Mouse (Mus musculus) gastrocnemius, postnatal 10 days (tissue): ENCODE results near the gene Nfic. TPM values are rescaled to one million over a fixed set of nuclear protein-coding genes. Genes with fewer than 3 reads are reported as not detected.
A peak's percentile ranks its signal among the peaks of the same experiment; 100 is the strongest.

Experiments used
- DNase-seq: peaks from one replicate; pipeline ENCODE4 v3.0.0; 2021; ENCODE audit warnings: mixed read lengths
- microRNA-seq, 2 experiments: library from miRNA; unstranded; fragments of <30 nt; microRNA quantifications; one replicate each; pipeline ENCODE4 v1.2.0; 2021
- total RNA-seq, 2 experiments: library from RNA; stranded (reverse); gene quantifications; 2 replicates each; pipeline ENCODE4 v1.2.3; 2021

The Nfic gene
- total RNA-seq, 2 experiments from 2014 or later, result 329 to 332 TPM

DNA sequence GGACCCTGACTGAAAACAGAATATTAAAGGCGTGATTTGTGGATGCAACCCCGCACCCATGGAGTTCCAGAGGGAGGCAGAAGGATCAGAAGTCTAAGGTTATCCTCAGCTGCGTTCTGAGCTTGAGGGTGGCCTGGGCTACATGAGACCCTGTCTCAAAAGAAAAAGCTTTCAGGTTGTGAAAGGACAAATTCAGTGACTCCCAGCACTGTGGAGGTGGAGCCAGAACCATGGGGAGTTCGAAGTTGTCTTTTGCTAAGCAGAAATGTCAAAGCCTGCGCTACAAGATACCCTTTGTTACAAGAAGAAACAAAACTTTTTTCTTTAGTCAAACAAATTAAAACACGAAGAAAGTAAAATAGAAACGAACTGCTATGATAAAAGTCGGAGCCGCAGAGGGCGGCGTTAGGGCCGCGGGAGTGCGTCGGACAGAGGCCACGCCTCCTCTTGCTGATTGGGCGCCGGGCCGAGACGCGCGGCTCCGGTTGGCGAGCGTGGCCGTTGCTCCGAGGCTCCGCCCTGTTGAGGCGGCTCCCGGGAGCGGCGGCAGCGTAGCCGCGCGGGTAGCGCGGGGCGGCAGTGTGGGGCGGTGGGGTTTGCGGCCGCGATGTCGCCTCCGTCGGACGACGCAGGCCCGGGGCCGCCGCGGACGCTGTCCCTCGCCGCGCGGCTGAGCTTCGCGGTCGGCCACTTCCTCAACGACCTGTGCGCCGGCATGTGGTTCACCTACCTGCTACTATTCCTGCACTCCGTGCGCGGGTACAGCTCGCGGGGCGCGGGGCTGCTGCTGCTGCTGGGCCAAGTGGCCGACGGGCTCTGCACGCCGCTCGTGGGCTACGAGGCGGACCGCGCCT lies 98.2 kb downstream of the Nfic start, which contains the start of gene Mfsd12:
Mfsd12 (plus strand) TSS at position 501 of the 854 bp plus-strand sequence.
- peak; percentile 95 for DNase-seq

DNA sequence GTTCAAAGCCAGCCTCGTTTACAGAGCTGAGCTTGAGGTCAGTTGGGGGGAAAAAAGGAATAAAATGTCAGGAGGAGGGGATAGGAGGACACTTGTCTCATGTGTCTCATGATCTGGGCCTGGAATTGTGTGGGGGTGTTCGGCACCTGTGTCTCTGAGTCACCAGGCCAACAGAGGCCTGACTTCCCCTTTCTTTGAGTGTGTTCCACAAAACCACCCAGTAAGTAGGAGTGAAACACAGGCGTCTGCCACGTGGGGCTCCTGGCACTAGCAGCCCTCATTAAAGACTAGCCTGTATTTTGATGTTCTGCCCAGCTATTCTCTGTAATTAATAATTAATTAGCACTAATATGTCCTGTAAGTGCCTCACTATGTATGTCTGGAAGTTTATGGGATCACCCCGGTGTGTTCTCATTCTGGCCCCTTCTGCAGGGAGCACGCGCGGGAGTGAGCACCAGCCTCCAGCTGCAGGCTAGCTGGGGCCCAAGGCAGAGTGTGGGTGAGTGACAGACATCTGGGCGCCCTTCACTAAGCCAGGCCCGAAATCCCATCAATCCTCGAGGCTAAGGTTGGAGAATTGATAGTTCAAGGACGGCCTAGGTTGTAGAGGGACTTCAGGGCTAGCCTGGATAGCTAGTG lies 99.0 kb downstream of the Nfic start:
- DNase-seq, result no peak

DNA sequence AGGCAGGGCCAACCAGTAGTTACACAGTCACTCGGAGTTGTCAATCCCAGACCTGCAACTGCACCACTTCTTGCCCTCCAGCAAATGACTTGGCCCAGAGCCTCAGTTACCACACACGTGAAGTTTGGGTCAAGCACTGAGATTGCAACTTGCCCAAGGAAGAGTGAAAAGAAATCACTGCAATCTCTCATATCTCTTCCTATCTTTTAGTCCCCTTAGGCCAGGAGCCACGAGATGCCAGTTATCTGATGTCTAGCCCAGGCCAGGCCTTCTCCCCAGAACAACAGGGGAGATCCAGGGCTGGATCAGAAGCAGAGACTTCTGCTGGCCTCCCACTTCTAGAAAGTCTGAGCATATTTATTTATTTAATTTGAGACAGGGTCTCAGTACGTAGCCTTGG lies 99.9 kb downstream of the Nfic start:
- no peak for DNase-seq

DNA sequence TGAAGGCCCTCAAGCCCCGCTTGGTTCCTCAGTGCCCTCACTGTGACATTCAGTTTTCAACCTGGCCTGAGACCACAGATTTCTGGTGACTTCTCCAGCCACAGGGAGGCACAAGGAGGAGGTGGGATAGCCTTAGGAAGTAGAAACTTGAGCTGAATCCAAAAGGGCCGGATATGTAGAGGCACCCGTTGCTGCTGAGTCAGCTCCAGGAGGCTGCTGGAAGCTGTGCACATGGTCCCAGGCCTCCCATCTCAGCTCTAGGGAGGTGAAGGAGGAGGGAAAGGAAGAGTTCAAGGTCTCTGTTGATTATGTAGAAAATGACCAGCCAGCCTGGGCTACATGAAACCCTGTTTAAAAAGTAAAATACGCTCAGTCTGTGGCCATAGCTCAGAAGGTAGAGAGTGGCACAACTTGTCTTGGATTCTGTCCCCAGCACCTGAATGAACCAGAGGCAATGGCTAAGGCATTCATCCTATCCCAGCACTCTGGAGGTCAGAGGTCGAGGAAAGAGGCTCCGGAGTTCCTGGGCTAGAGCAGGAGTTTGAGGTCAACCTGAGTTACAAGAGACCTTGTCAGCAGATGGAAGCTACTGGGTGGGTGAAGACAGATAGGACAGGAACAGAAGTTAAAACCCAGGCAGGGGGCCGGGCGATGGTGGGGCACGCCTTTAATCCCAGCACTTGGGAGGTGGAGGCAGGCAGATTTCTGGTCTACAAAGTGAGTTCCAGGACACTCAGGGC lies 100.5 kb downstream of the Nfic start:
- DNase-seq, result no peak

DNA sequence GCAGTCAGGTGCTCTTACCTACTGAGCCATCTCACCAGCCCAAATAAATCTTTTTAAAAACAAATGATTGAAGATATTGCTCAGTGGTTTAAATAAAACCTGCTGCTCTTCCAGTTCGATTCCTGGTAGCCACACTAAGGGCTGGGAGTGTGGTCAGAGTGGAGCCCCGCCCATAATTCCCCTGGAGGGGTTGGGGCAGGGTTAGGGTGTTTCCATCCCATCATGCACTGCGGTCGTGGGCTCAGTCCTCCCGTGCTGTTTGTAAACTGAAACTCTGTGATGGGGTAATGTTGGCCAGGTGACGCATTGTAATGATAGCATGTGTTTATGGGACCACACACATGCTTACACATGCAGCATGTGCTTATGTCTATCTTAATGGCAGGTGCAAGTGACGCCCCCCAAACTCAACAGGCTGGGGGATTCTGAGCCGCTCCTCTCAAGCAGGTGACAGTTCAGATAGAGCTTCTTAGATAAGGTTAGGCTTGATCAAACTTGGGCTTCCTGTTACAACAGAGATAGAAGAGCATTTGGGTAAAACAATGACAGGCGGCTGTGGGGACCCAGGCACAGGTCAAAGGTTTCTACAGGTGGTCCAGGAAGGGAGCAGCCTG lies 103.7 kb downstream of the Nfic start:
- DNase-seq, result no peak

DNA sequence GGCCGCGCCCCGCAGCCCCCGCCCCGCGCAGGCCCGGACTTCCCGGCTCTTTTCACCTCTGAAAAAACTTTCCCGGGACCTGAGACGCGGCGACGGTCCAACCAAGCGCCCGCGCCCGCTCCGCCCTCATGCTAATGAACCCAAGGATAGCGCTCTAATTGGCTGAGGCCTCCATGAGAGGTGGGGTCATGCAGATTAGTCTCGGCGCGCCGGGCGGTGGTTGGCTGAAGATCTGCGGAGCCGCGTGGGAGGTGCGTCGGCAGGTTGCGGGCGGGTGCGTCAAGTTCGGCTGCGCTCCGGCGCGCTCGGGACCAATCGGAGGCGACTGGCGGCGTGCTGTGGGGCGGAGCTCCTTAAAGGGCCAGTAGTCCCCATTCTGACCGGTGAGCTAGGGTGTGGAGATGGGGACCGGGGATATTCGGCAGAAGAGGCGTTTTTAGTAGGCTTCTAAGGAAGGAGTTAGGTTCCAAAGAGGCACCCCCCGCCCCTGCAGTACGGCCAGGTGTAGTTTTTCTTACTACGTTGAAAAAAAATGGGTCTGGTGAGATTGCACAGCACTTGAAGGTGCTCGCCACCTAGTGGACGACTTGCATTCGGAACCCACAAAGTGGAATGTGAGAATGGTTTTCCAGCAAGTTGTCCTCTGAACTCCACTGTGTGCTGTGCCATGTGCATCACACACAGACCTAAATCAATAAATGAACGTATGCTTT lies 104.9 kb downstream of the Nfic start, which contains the start of gene Hmg20b:
Hmg20b (minus strand) TSS at position 130 of the 713 bp plus-strand sequence.
- peak; percentile 98 for DNase-seq

DNA sequence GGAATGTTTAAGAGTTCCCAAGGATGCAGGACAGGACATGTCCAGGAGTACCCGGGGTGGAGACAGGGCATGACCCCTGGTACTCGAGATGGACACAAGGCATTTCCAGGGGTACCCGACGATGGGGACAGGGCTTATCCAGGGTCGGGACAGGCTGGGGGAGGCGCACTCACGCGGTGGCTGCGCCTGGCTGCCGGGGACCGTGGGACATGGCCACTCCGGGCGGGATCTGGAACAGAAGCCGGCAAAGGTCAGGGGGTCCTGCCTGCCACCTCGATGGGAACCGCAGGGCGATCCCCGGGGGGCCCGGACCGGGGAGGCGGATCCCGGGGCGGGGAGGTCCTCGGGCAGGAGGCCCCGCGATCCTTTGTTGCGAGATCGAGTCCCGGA lies 105.5 kb downstream of the Nfic start:
- no peak for DNase-seq

DNA sequence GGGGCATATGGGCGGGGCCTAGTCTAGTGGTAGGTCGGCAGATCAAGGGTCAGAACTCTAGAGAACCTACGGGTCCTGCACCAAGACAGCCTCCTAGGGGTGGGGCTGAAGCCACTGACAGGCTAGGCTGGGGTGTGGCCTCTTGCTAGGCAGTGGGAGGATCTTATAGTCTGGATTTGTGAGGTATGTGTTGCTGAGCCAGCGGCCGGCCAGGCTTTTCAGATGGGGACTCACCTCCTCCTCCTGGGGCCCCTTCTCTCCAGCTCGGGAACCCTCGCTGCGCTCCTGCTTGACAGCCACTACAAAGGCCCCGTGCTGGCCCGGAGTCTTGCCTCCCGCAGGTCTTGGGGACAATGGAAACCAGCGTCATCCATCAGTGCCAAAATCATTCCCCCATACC lies 106.3 kb downstream of the Nfic start:
- no peak for DNase-seq

DNA sequence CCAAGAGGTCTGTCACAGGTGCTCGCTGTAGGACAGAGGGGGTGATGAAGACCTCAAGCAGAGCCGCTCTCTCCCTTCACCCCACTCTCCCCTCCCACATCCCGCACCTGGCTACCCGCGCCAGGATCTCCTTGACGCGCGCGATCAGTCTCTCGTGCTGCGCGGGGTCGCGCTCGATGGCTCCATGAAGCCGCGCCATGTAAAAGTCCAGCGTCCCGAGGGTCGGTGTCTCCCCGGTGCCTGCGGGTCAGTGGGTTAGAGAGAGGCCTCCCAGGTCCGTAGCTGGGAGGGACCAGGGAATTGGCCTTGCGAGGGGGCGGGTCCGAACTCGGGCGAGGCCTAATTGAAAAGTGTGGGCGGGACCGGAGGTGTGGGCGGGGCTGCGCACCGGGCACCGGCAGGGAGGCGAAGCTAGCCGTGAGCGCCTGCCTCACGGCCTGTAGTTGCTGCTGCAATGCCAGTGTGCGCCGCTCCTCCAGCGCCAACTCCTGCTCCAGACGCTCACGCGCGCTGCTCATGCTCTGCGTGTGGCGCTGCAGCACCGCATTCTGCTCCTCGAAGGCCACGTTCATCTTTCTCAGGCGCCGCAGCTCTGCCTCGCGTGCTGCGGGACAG lies 108.9 kb downstream of the Nfic start:
- peak; percentile 38 for DNase-seq

Small RNAs within 50 kb of the gene (microRNA-seq; reads per million reads assigned to microRNA genes)
- gene Gm25595, result 0 reads per million in 2 experiments
- 1.3 to 1.6 reads per million in 2 experiments for gene Mir1191b
- 0 reads per million in 2 experiments for gene Mir6913

Other genes with a start within 250 kb of the Nfic start
- gene Atcay, start 224.8 kb downstream of the Nfic start, total RNA-seq, result under 1 TPM; 0.40 to 0.43 TPM
- 1 to 10 TPM; 2.1 to 3.5 TPM for gene Zfr2, start 222.5 kb downstream of the Nfic start, total RNA-seq
- 1 to 10 TPM in 1 of 2 experiments, under 1 TPM in 1; 0.70 to 1.3 TPM for gene Matk, start 202.7 kb downstream of the Nfic start, total RNA-seq
- gene Mrpl54, start 188.7 kb downstream of the Nfic start, total RNA-seq, result 100 to 1,000 TPM in 1 of 2 experiments, 10 to 100 TPM in 1; 93.7 to 108 TPM
- gene Apba3, start 188.7 kb downstream of the Nfic start, total RNA-seq, result 10 to 100 TPM; 61.6 to 63.5 TPM
- under 1 TPM; 0.14 to 0.36 TPM for gene Tjp3, start 164.1 kb downstream of the Nfic start, total RNA-seq
- 10 to 100 TPM; 24.0 to 30.8 TPM for gene Pip5k1c, start 162.7 kb downstream of the Nfic start, total RNA-seq
- gene Cactin, start 134.5 kb downstream of the Nfic start, total RNA-seq, result 10 to 100 TPM; 11.0 to 14.5 TPM
- 1 to 10 TPM; 2.3 to 3.8 TPM for gene Tbxa2r, start 126.9 kb downstream of the Nfic start, total RNA-seq
- gene Gipc3, start 112.4 kb downstream of the Nfic start, total RNA-seq, result 1 to 10 TPM in 1 of 2 experiments, under 1 TPM in 1; 0.96 to 1.3 TPM
- gene Hmg20b, start 105.2 kb downstream of the Nfic start, total RNA-seq, result 10 to 100 TPM; 26.8 to 41.9 TPM
- 1 to 10 TPM; 4.5 to 7.5 TPM for gene Mfsd12, start 98.1 kb downstream of the Nfic start, total RNA-seq
- 1 to 10 TPM in 1 of 2 experiments, under 1 TPM in 1; 0.85 to 1.4 TPM for gene 4930404N11Rik, start 89.8 kb downstream of the Nfic start, total RNA-seq
- 10 to 100 TPM; 17.6 to 24.1 TPM for gene Fzr1, start 77.1 kb downstream of the Nfic start, total RNA-seq
- 10 to 100 TPM; 40.3 to 46.7 TPM for gene Dohh, start 71.2 kb downstream of the Nfic start, total RNA-seq
- gene Gm48551, start 71.2 kb downstream of the Nfic start, total RNA-seq, result under 1 TPM; 0.40 to 0.45 TPM
- 1 to 10 TPM in 1 of 2 experiments, under 1 TPM in 1; 0.33 to 2.0 TPM for gene Gm48552, start 66.6 kb downstream of the Nfic start, total RNA-seq
- under 1 TPM in 1 of 2 experiments, not detected in 1; 0.65 TPM for gene Smim24, start 62.6 kb downstream of the Nfic start, total RNA-seq
- gene Celf5, start 27.1 kb upstream of the Nfic start, total RNA-seq, result under 1 TPM; 0.38 to 0.99 TPM
- gene Ncln, start 40.8 kb upstream of the Nfic start, total RNA-seq, result 10 to 100 TPM; 45.9 to 48.2 TPM
- under 1 TPM; 0.56 to 0.61 TPM for gene S1pr4, start 44.5 kb upstream of the Nfic start, total RNA-seq
- gene Gna15, start 68.6 kb upstream of the Nfic start, total RNA-seq, result under 1 TPM; 0.47 to 0.77 TPM
- gene Gna11, start 89.6 kb upstream of the Nfic start, total RNA-seq, result 10 to 100 TPM; 40.6 to 44.8 TPM
- 100 to 1,000 TPM; 614 to 667 TPM for gene Aes, start 103.9 kb upstream of the Nfic start, total RNA-seq
- 1 to 10 TPM; 4.4 to 9.4 TPM for gene Tle2, start 118.9 kb upstream of the Nfic start, total RNA-seq
- gene Tle6, start 145.4 kb upstream of the Nfic start, total RNA-seq, result 1 to 10 TPM; 2.2 to 3.1 TPM
- gene BC025920, start 150.6 kb upstream of the Nfic start, total RNA-seq, result 1 to 10 TPM; 1.6 to 1.8 TPM
- gene Sirt6, start 172.2 kb upstream of the Nfic start, total RNA-seq, result 1 to 10 TPM; 7.3 to 9.7 TPM
- gene Ankrd24, start 172.9 kb upstream of the Nfic start, total RNA-seq, result 10 to 100 TPM; 13.0 to 18.4 TPM
- gene Gm10778, start 193.4 kb upstream of the Nfic start, total RNA-seq, result 1 to 10 TPM; 1.7 to 2.2 TPM
- 1 to 10 TPM; 5.0 to 7.7 TPM for gene Zfp433, start 249.2 kb upstream of the Nfic start, total RNA-seq